Mouse (Mus musculus) megakaryocyte, embryonic 14.5 days (primary cell): ENCODE measurements around the gene Prss57. TPM values are rescaled to one million over a fixed set of nuclear protein-coding genes. Genes with fewer than 3 reads are reported as not detected.
A peak's percentile ranks its signal among the peaks of the same experiment; 100 is the strongest.

Source experiments
- H3K27me3 ChIP-seq: replicated peaks from 2 replicates; pipeline ENCODE3; 2012; ENCODE audit warnings: inconsistent platforms
- H3K36me3 ChIP-seq: replicated peaks from 2 replicates; pipeline ENCODE3; 2012; ENCODE audit warnings: low read length, inconsistent platforms, mixed read lengths
- H3K4me1 ChIP-seq: 2 replicates; pipeline ENCODE4 v1.6.1; 2012; ENCODE audit warnings: inconsistent platforms
- H3K4me3 ChIP-seq: replicated peaks from 2 replicates; pipeline ENCODE3; 2012; ENCODE audit warnings: moderate library complexity, mild to moderate bottlenecking, inconsistent platforms
- H3K9me3 ChIP-seq: 2 replicates; pipeline ENCODE4 v1.6.1; 2012; ENCODE audit warnings: inconsistent platforms
- FLI1 ChIP-seq: IDR thresholded peaks from 2 replicates; pipeline ENCODE4 v1.6.1; 2012; ENCODE audit warnings: low read length, inconsistent platforms, mixed read lengths
- GATA1 ChIP-seq: IDR thresholded peaks from 3 replicates; pipeline ENCODE4 v1.6.1; 2012; ENCODE audit warnings: mixed read lengths, low read length, inconsistent platforms, borderline replicate concordance
- polyA plus RNA-seq: library from polyadenylated mRNA; stranded (reverse); fragments of >175 nt; gene quantifications from 2 replicates; pipeline ENCODE4 v1.2.3, GENCODE M21; 2012; ENCODE audit warnings: low replicate concordance; ENCODE audit not compliant: insufficient read depth

The Prss57 gene
- polyA plus RNA-seq, 1 experiment = 0.70 TPM

GRCm38 (mm10) chr10:79807826-79808225, 17.1 kb upstream of the Prss57 start:
- no peak for TF ChIP-seq FLI1
- TF ChIP-seq GATA1 = no peak
- peaks cover 29% of the 10 kb centered on the region for H3K27me3 ChIP-seq
- H3K4me3 ChIP-seq = no peak overlapping the region
- no peaks in the 10 kb centered on the region for H3K9me3 ChIP-seq
- H3K4me1 ChIP-seq = peaks cover 38% of the 10 kb centered on the region
- peaks cover 12% of the 10 kb centered on the region for H3K36me3 ChIP-seq

GRCm38 (mm10) chr10:79806972-79807371, 16.2 kb upstream of the Prss57 start:
- Histone ChIP-seq H3K9me3 (no peaks in the 10 kb centered on the region), H3K4me3 (no peak overlapping the region), H3K4me1 (peaks cover 40% of the 10 kb centered on the region), H3K27me3 (peaks cover 31% of the 10 kb centered on the region), H3K36me3 (peaks cover 12% of the 10 kb centered on the region)
- no peak for TF ChIP-seq GATA1
- no peak for TF ChIP-seq FLI1

- TF ChIP-seq GATA1 = no peak
- peaks cover 43% of the 10 kb centered on the region for H3K4me1 ChIP-seq
- peaks cover 12% of the 10 kb centered on the region for H3K36me3 ChIP-seq
- H3K4me3 ChIP-seq = no peak overlapping the region
- peaks cover 31% of the 10 kb centered on the region for H3K27me3 ChIP-seq
- no peaks in the 10 kb centered on the region for H3K9me3 ChIP-seq
Measured at GRCm38 (mm10) chr10:79806331-79806730, 15.6 kb upstream of the Prss57 start.

GRCm38 (mm10) chr10:79805636-79806035, 14.9 kb upstream of the Prss57 start:
- Histone ChIP-seq H3K36me3 (peaks cover 12% of the 10 kb centered on the region), H3K27me3 (peaks cover 31% of the 10 kb centered on the region), H3K4me1 (peaks cover 43% of the 10 kb centered on the region), H3K4me3 (no peak overlapping the region), H3K9me3 (no peaks in the 10 kb centered on the region)
- no peak for TF ChIP-seq GATA1
- TF ChIP-seq FLI1 = no peak

GRCm38 (mm10) chr10:79803716-79804323, 13.1 kb upstream of the Prss57 start:
- H3K36me3 ChIP-seq = peaks cover 9% of the 10 kb centered on the region
- no peaks in the 10 kb centered on the region for H3K9me3 ChIP-seq
- H3K27me3 ChIP-seq = peaks cover 34% of the 10 kb centered on the region
- no peak overlapping the region for H3K4me3 ChIP-seq
- peaks cover 49% of the 10 kb centered on the region for H3K4me1 ChIP-seq
- TF ChIP-seq GATA1 (no peak), FLI1 (no peak)

- H3K27me3 ChIP-seq = peaks cover 30% of the 10 kb centered on the region
- H3K36me3 ChIP-seq = peaks cover 1% of the 10 kb centered on the region
- TF ChIP-seq FLI1 (no peak), GATA1 (no peak)
- H3K9me3 ChIP-seq = no peaks in the 10 kb centered on the region
- no peak overlapping the region for H3K4me3 ChIP-seq
- peaks cover 52% of the 10 kb centered on the region for H3K4me1 ChIP-seq
Measured at GRCm38 (mm10) chr10:79802331-79802971, 11.7 kb upstream of the Prss57 start.

GRCm38 (mm10) chr10:79801837-79802236, 11.1 kb upstream of the Prss57 start:
- Histone ChIP-seq H3K4me3 (no peak overlapping the region), H3K4me1 (peaks cover 53% of the 10 kb centered on the region), H3K27me3 (peaks cover 30% of the 10 kb centered on the region), H3K9me3 (no peaks in the 10 kb centered on the region), H3K36me3 (no peaks in the 10 kb centered on the region)
- TF ChIP-seq FLI1 = no peak
- no peak for TF ChIP-seq GATA1

GRCm38 (mm10) chr10:79800508-79800907, 9.7 kb upstream of the Prss57 start:
- peaks cover 57% of the 10 kb centered on the region for H3K4me1 ChIP-seq
- H3K4me3 ChIP-seq = no peak overlapping the region
- peaks cover 20% of the 10 kb centered on the region for H3K27me3 ChIP-seq
- TF ChIP-seq GATA1 (no peak), FLI1 (no peak)
- peaks cover 2% of the 10 kb centered on the region; the same call in 1 of the 2 replicates for H3K9me3 ChIP-seq
- H3K36me3 ChIP-seq = no peaks in the 10 kb centered on the region

GRCm38 (mm10) chr10:79798289-79798928, 7.6 kb upstream of the Prss57 start:
- peaks cover 72% of the 10 kb centered on the region for H3K4me1 ChIP-seq
- H3K9me3 ChIP-seq = peaks cover 2% of the 10 kb centered on the region; the same call in 1 of the 2 replicates
- H3K27me3 ChIP-seq = peaks cover 17% of the 10 kb centered on the region
- no peaks in the 10 kb centered on the region for H3K36me3 ChIP-seq
- peak overlapping the region; percentile 82 for H3K4me3 ChIP-seq
- TF ChIP-seq FLI1 (no peak), GATA1 (no peak)

GRCm38 (mm10) chr10:79797326-79797725, 6.6 kb upstream of the Prss57 start:
- H3K27me3 ChIP-seq = peaks cover 15% of the 10 kb centered on the region
- TF ChIP-seq GATA1 = no peak
- TF ChIP-seq FLI1 = no peak
- H3K4me3 ChIP-seq = peak overlapping the region; percentile 40
- peaks cover 2% of the 10 kb centered on the region; the same call in 1 of the 2 replicates for H3K9me3 ChIP-seq
- peaks cover 75% of the 10 kb centered on the region for H3K4me1 ChIP-seq
- H3K36me3 ChIP-seq = no peaks in the 10 kb centered on the region
